Mouse (Mus musculus): ENCODE measurements at regions not wholly inside any gene's neighbourhood (a gene's known extent, or its start where the extent isn't known, plus 50 kb on each side); places are given as distances from the start of the nearest gene placed in this dataset.

- no peak overlapping the region for H3K4me3 ChIP-seq (replicated peaks; ENCODE audit: low read length)
- H3K9ac ChIP-seq (ENCODE audit: low read depth, low read length, severe bottlenecking) = no peak overlapping the region
- no peak for TF ChIP-seq POLR2A (IDR thresholded peaks at IDR 0.05; ENCODE audit: borderline replicate concordance, extremely low read depth, insufficient read depth, insufficient read length)
- no peaks in the 10 kb centered on the region for H3K27me3 ChIP-seq (ENCODE audit: control insufficient read depth, insufficient read depth, low read length)
- H3K9me3 ChIP-seq (ENCODE audit: control insufficient read depth, low read length) = no peaks in the 10 kb centered on the region
- no peak overlapping the region for H3K4me2 ChIP-seq (replicated peaks; ENCODE audit: low read depth, low read length, severe bottlenecking)
- no peaks in the 10 kb centered on the region for H3K36me3 ChIP-seq (ENCODE audit: control insufficient read depth, insufficient read depth, low read length)
- WGBS = 78% methylated on average over 2 of the region's 2 CpGs
- H3K4me1 ChIP-seq (ENCODE audit: control insufficient read depth, insufficient read depth, low read length) = no peaks in the 10 kb centered on the region
- DNase-seq (ENCODE audit: low spot score) (no peak), ATAC-seq (ENCODE audit: low FRiP score, low read depth) (no peak)
- H3K27ac ChIP-seq (replicated peaks; ENCODE audit: low read depth, low read length) = no peak overlapping the region
Measured at GRCm38 (mm10) chr1:83653661-83654060, 245.7 kb upstream of the Sphkap start.

DNA sequence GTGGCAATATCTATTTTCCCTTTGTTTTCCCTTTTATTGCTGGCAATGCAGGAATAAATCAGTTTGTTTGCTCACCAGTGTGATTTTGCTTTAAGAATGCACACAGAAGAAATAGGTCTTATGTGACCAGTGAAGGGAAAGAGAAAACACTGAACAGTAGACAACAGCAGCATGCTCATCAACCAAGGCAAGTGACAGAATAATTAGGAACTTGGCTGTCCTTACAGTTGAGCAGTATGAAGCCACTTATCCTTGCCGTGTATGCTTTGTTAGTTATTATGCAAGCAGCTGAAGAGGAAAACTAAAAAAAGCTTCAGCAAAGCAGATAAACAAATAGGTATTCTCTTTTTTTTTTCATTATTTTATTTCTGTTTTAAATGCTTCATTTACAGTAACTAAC lies 237.6 kb upstream of the Sphkap start:
- Histone ChIP-seq H3K36me3 (ENCODE audit: control insufficient read depth, insufficient read depth, low read length) (no peaks in the 10 kb centered on the region), H3K4me1 (ENCODE audit: control insufficient read depth, insufficient read depth, low read length) (no peaks in the 10 kb centered on the region), H3K4me2 (replicated peaks; ENCODE audit: low read depth, low read length, severe bottlenecking) (no peak overlapping the region), H3K27ac (replicated peaks; ENCODE audit: low read depth, low read length) (no peak overlapping the region), H3K4me3 (replicated peaks; ENCODE audit: low read length) (no peak overlapping the region), H3K9ac (ENCODE audit: low read depth, low read length, severe bottlenecking) (no peak overlapping the region), H3K9me3 (ENCODE audit: control insufficient read depth, low read length) (no peaks in the 10 kb centered on the region), H3K27me3 (ENCODE audit: control insufficient read depth, insufficient read depth, low read length) (no peaks in the 10 kb centered on the region)
- ATAC-seq (ENCODE audit: low FRiP score, low read depth) (no peak), DNase-seq (ENCODE audit: low spot score) (no peak)
- WGBS = 83% methylated on average over 1 of the region's 1 CpGs
- TF ChIP-seq POLR2A (IDR thresholded peaks at IDR 0.05; ENCODE audit: borderline replicate concordance, extremely low read depth, insufficient read depth, insufficient read length) = no peak

GRCm38 (mm10) chr1:83642656-83643055 lies 234.7 kb upstream of the Sphkap start:
- Histone ChIP-seq H3K4me1 (ENCODE audit: control insufficient read depth, insufficient read depth, low read length) (no peaks in the 10 kb centered on the region), H3K27ac (replicated peaks; ENCODE audit: low read depth, low read length) (no peak overlapping the region), H3K27me3 (ENCODE audit: control insufficient read depth, insufficient read depth, low read length) (no peaks in the 10 kb centered on the region), H3K4me3 (replicated peaks; ENCODE audit: low read length) (no peak overlapping the region), H3K36me3 (ENCODE audit: control insufficient read depth, insufficient read depth, low read length) (no peaks in the 10 kb centered on the region), H3K9ac (ENCODE audit: low read depth, low read length, severe bottlenecking) (no peak overlapping the region), H3K4me2 (replicated peaks; ENCODE audit: low read depth, low read length, severe bottlenecking) (no peak overlapping the region), H3K9me3 (ENCODE audit: control insufficient read depth, low read length) (no peaks in the 10 kb centered on the region)
- ATAC-seq (ENCODE audit: low FRiP score, low read depth) (no peak), DNase-seq (ENCODE audit: low spot score) (no peak)
- no peak for TF ChIP-seq POLR2A (IDR thresholded peaks at IDR 0.05; ENCODE audit: borderline replicate concordance, extremely low read depth, insufficient read depth, insufficient read length)

- H3K4me3 ChIP-seq (replicated peaks; ENCODE audit: low read length) = no peak overlapping the region
- no peak overlapping the region for H3K27ac ChIP-seq (replicated peaks; ENCODE audit: low read depth, low read length)
- no peaks in the 10 kb centered on the region for H3K9me3 ChIP-seq (ENCODE audit: control insufficient read depth, low read length)
- WGBS = 88% methylated on average over 3 of the region's 3 CpGs
- no peaks in the 10 kb centered on the region for H3K36me3 ChIP-seq (ENCODE audit: control insufficient read depth, insufficient read depth, low read length)
- DNase-seq (ENCODE audit: low spot score) (no peak), ATAC-seq (ENCODE audit: low FRiP score, low read depth) (no peak)
- no peak overlapping the region for H3K4me2 ChIP-seq (replicated peaks; ENCODE audit: low read depth, low read length, severe bottlenecking)
- no peak for TF ChIP-seq POLR2A (IDR thresholded peaks at IDR 0.05; ENCODE audit: borderline replicate concordance, extremely low read depth, insufficient read depth, insufficient read length)
- no peaks in the 10 kb centered on the region for H3K27me3 ChIP-seq (ENCODE audit: control insufficient read depth, insufficient read depth, low read length)
- H3K9ac ChIP-seq (ENCODE audit: low read depth, low read length, severe bottlenecking) = no peak overlapping the region
- no peaks in the 10 kb centered on the region for H3K4me1 ChIP-seq (ENCODE audit: control insufficient read depth, insufficient read depth, low read length)
Measured at GRCm38 (mm10) chr1:83636051-83636450, 228.1 kb upstream of the Sphkap start.

- Histone ChIP-seq H3K27me3 (ENCODE audit: control insufficient read depth, insufficient read depth, low read length) (no peaks in the 10 kb centered on the region), H3K9ac (ENCODE audit: low read depth, low read length, severe bottlenecking) (no peak overlapping the region), H3K27ac (replicated peaks; ENCODE audit: low read depth, low read length) (no peak overlapping the region), H3K4me1 (ENCODE audit: control insufficient read depth, insufficient read depth, low read length) (no peaks in the 10 kb centered on the region), H3K36me3 (ENCODE audit: control insufficient read depth, insufficient read depth, low read length) (no peaks in the 10 kb centered on the region), H3K4me2 (replicated peaks; ENCODE audit: low read depth, low read length, severe bottlenecking) (no peak overlapping the region), H3K4me3 (replicated peaks; ENCODE audit: low read length) (no peak overlapping the region), H3K9me3 (ENCODE audit: control insufficient read depth, low read length) (no peaks in the 10 kb centered on the region)
- DNase-seq (ENCODE audit: low spot score) (peak; percentile 17), ATAC-seq (ENCODE audit: low FRiP score, low read depth) (no peak)
- no peak for TF ChIP-seq POLR2A (IDR thresholded peaks at IDR 0.05; ENCODE audit: borderline replicate concordance, extremely low read depth, insufficient read depth, insufficient read length)
- 22% methylated on average over 4 of the region's 4 CpGs for WGBS
Measured at GRCm38 (mm10) chr1:83631798-83632197, 223.8 kb upstream of the Sphkap start.

DNA sequence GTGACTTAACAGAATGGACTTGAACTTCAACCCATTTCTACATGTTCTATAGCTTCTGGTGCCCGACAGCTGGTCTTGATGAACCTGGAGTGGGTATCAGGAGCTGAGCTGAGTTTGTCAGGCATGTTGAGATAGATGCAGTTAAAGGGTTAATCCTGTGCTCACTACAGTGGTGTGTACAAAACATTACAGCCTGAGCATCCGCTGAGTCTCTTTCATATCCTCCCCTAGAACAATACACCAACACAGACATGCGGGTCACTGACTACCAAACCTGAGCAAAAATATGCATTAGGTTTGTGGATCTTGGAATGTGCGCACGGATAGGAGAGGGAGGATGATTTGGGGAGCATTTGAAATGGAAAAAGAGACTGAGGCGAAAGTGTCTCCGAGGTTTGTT lies 223.4 kb upstream of the Sphkap start:
- no peak overlapping the region for H3K4me3 ChIP-seq (replicated peaks; ENCODE audit: low read length)
- no peaks in the 10 kb centered on the region for H3K36me3 ChIP-seq (ENCODE audit: control insufficient read depth, insufficient read depth, low read length)
- DNase-seq (ENCODE audit: low spot score) = no peak
- no peak overlapping the region for H3K4me2 ChIP-seq (replicated peaks; ENCODE audit: low read depth, low read length, severe bottlenecking)
- TF ChIP-seq POLR2A (IDR thresholded peaks at IDR 0.05; ENCODE audit: borderline replicate concordance, extremely low read depth, insufficient read depth, insufficient read length) = no peak
- 70% methylated on average over 7 of the region's 7 CpGs for WGBS
- H3K9me3 ChIP-seq (ENCODE audit: control insufficient read depth, low read length) = no peaks in the 10 kb centered on the region
- H3K27ac ChIP-seq (replicated peaks; ENCODE audit: low read depth, low read length) = no peak overlapping the region
- no peak overlapping the region for H3K9ac ChIP-seq (ENCODE audit: low read depth, low read length, severe bottlenecking)
- no peak for ATAC-seq (ENCODE audit: low FRiP score, low read depth)
- H3K27me3 ChIP-seq (ENCODE audit: control insufficient read depth, insufficient read depth, low read length) = no peaks in the 10 kb centered on the region
- H3K4me1 ChIP-seq (ENCODE audit: control insufficient read depth, insufficient read depth, low read length) = no peaks in the 10 kb centered on the region
